Mouse (Mus musculus) intestine, embryonic 14.5 days (tissue): Measurements from ENCODE around the gene Ccl22. TPM values are rescaled to one million over a fixed set of nuclear protein-coding genes. Genes with fewer than 3 reads are reported as not detected.

Experiments
- ATAC-seq: fragments of 200-750 bp; cut with Nextera tagmentation; replicated peaks from 2 replicates; pipeline ENCODE4 v1.8.0; 2017; ENCODE audit warnings: low read depth, moderate number of reproducible peaks, moderate TSS enrichment, moderate library complexity; ENCODE audit not compliant: low FRiP score, low TSS enrichment
- DNase-seq: peaks from one replicate; pipeline ENCODE4 v3.0.0-alpha.2; 2018; ENCODE audit warnings: low spot score
- H3K27ac ChIP-seq: fragments of 300-500 bp; sonication (generic); 2 replicates; pipeline ENCODE4 v1.5.1; 2014; ENCODE audit warnings: low read depth, mild to moderate bottlenecking, control low read depth
- H3K27me3 ChIP-seq: fragments of 300-500 bp; sonication (generic); replicated peaks from 2 replicates; pipeline ENCODE4 v1.6.1; 2014; ENCODE audit warnings: low read length, control low read depth; ENCODE audit not compliant: control insufficient read depth, insufficient read depth
- H3K36me3 ChIP-seq: fragments of 300-500 bp; sonication (generic); 2 replicates; pipeline ENCODE4 v1.6.1; 2014; ENCODE audit warnings: low read length, control low read depth; ENCODE audit not compliant: control insufficient read depth, insufficient read depth
- H3K4me1 ChIP-seq: fragments of 300-500 bp; sonication (generic); replicated peaks from 2 replicates; pipeline ENCODE4 v1.6.1; 2014; ENCODE audit warnings: low read length, control low read depth, mixed read lengths; ENCODE audit not compliant: control insufficient read depth, insufficient read depth
- H3K4me2 ChIP-seq: fragments of 300-500 bp; sonication (generic); 2 replicates; pipeline ENCODE4 v1.6.1; 2014; ENCODE audit warnings: low read length
- H3K4me3 ChIP-seq: fragments of 300-500 bp; sonication (generic); 2 replicates; pipeline ENCODE4 v1.5.1; 2014; ENCODE audit warnings: low read depth, low read length, control low read depth, mixed read lengths
- H3K9ac ChIP-seq: fragments of 300-500 bp; sonication (generic); 2 replicates; pipeline ENCODE4 v1.6.1; 2014; ENCODE audit warnings: mild to moderate bottlenecking, low read length
- H3K9me3 ChIP-seq: fragments of 300-500 bp; sonication (generic); 2 replicates; pipeline ENCODE4 v1.6.1; 2016; ENCODE audit warnings: low read length, control low read depth; ENCODE audit not compliant: control insufficient read depth
- WGBS: fragments of 180-500 bp; shearing (Covaris S2); extraction: QIAGEN DNeasy Blood & Tissue Kit; methylation state at CpG from one replicate; pipeline ENCODE4 v1.1.7; 2014; 5-methylcytosine and 5-hydroxymethylcytosine counted together
- polyA plus RNA-seq: library from polyadenylated mRNA; unstranded; fragments of >200 nt; fragmentation: Nextera tagmentation; extraction: Ambion mirVana; gene quantifications from 2 replicates; pipeline ENCODE4 v1.2.1, GENCODE M21; 2014

Ccl22 gene
- polyA plus RNA-seq, 1 experiment from 2014 or later = not detected

- ATAC-seq (no peak), DNase-seq (no peak)
- H3K4me1 ChIP-seq = peaks cover 19% of the 10 kb centered on the region
- H3K4me2 ChIP-seq = no peak overlapping the region
- no peak overlapping the region for H3K9ac ChIP-seq
- H3K4me3 ChIP-seq = no peak overlapping the region
- 75% methylated on average over 10 of the region's 10 CpGs for WGBS
- H3K27me3 ChIP-seq = peaks cover 4% of the 10 kb centered on the region
- no peaks in the 10 kb centered on the region for H3K9me3 ChIP-seq
- H3K27ac ChIP-seq = peak overlapping the region; percentile 75
- H3K36me3 ChIP-seq = no peaks in the 10 kb centered on the region
These were observed 33.6 kb downstream of the Ccl22 start for GRCm38 (mm10) chr8:94778895-94779533.

DNA sequence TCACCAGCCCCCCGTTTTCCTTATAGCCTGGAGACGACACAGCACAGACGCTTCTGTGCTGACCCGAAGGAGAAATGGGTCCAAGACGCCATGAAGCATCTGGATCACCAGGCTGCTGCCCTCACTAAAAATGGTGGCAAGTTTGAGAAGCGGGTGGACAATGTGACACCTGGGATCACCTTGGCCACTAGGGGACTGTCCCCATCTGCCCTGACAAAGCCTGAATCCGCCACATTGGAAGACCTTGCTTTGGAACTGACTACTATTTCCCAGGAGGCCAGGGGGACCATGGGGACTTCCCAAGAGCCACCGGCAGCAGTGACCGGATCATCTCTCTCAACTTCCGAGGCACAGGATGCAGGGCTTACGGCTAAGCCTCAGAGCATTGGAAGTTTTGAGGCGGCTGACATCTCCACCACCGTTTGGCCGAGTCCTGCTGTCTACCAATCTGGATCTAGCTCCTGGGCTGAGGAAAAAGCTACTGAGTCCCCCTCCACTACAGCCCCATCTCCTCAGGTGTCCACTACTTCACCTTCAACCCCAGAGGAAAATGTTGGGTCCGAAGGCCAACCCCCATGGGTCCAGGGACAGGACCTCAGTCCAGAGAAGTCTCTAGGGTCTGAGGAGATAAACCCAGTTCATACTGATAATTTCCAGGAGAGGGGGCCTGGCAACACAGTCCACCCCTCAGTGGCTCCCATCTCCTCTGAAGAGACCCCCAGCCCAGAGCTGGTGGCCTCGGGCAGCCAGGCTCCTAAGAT, 34.3 kb downstream of the Ccl22 start:
- Histone ChIP-seq H3K4me3 (no peak overlapping the region), H3K4me2 (no peak overlapping the region), H3K4me1 (peaks cover 19% of the 10 kb centered on the region), H3K9ac (no peak overlapping the region), H3K36me3 (no peaks in the 10 kb centered on the region), H3K27ac (no peak overlapping the region), H3K27me3 (no peaks in the 10 kb centered on the region), H3K9me3 (no peaks in the 10 kb centered on the region)
- ATAC-seq (no peak), DNase-seq (no peak)
- WGBS = 96% methylated on average over 16 of the region's 16 CpGs

- Histone ChIP-seq H3K9ac (no peak overlapping the region), H3K27ac (no peak overlapping the region), H3K27me3 (no peaks in the 10 kb centered on the region), H3K4me2 (no peak overlapping the region), H3K4me1 (peaks cover 19% of the 10 kb centered on the region), H3K36me3 (no peaks in the 10 kb centered on the region), H3K9me3 (no peaks in the 10 kb centered on the region), H3K4me3 (no peak overlapping the region)
- WGBS = 80% methylated on average over 21 of the region's 21 CpGs
- DNase-seq = no peak
- no peak for ATAC-seq
These were observed 35.2 kb downstream of the Ccl22 start for GRCm38 (mm10) chr8:94780491-94781154.

- DNase-seq (peak; percentile 65), ATAC-seq (peak; percentile 26; the same call in 1 of the 2 replicates)
- Histone ChIP-seq H3K9ac (no peak overlapping the region), H3K4me1 (peaks cover 19% of the 10 kb centered on the region), H3K9me3 (no peaks in the 10 kb centered on the region), H3K27me3 (no peaks in the 10 kb centered on the region), H3K27ac (no peak overlapping the region), H3K4me2 (no peak overlapping the region), H3K4me3 (no peak overlapping the region), H3K36me3 (no peaks in the 10 kb centered on the region)
- WGBS = 55% methylated on average over 7 of the region's 7 CpGs
These were observed 35.9 kb downstream of the Ccl22 start for GRCm38 (mm10) chr8:94781155-94781837.

DNA sequence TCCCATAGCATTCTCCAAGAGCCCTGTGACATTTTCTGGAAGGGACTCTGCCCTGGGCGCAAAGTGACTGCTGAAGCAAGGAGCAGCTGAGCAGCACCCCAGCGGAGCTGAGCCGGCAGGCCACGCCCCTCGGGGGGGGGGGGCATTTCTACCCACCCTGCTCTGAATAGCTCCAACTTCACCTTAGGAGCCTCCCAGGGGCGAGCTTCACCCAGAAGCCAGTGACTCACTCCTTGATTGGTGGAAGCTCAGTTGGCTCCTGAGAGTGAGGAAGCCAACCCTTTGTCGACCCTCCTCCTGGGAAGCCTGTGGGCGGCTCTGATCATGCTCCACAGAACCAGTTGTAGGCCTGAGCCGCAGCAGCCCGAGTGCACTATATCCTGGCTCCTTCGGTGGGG, 36.4 kb downstream of the Ccl22 start:
- DNase-seq (peak; percentile 81), ATAC-seq (peak; percentile 74)
- 6% methylated on average over 11 of the region's 11 CpGs for WGBS

DNA sequence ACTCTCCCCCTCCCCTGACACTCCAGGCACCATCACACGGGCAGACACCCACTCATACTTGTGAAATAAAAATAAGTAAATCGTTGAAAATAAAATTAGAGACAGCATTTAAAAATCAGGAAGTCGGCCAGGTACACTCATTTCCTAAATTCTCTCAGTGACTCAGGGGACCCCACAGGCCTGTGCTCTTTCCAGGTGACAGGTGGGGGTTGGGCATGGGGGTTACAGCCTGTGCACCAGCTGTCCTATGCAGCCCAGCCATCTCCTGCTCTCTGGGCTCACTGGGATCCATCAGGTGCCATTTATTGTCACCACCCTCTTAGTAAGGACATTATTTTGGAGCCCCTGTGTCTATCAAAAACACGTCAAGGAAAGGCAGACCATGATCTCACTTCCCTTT, 38.5 kb downstream of the Ccl22 start:
- Histone ChIP-seq H3K4me3 (no peak overlapping the region), H3K27ac (no peak overlapping the region), H3K4me1 (peaks cover 10% of the 10 kb centered on the region), H3K36me3 (no peaks in the 10 kb centered on the region), H3K9me3 (no peaks in the 10 kb centered on the region), H3K4me2 (no peak overlapping the region), H3K27me3 (no peaks in the 10 kb centered on the region), H3K9ac (no peak overlapping the region)
- no peak for DNase-seq
- 76% methylated on average over 4 of the region's 4 CpGs for WGBS
- no peak for ATAC-seq

More for the DNA sequence above, 36.4 kb downstream of the Ccl22 start:
- H3K4me2 ChIP-seq = peak overlapping the region; percentile 23; the same call in 1 of the 2 replicates
- H3K4me3 ChIP-seq = no peak overlapping the region
- peaks cover 19% of the 10 kb centered on the region for H3K4me1 ChIP-seq
- no peak overlapping the region for H3K9ac ChIP-seq
- no peaks in the 10 kb centered on the region for H3K27me3 ChIP-seq
- no peaks in the 10 kb centered on the region for H3K36me3 ChIP-seq
- H3K9me3 ChIP-seq = no peaks in the 10 kb centered on the region
- peak overlapping the region; percentile 8; the same call in 1 of the 2 replicates for H3K27ac ChIP-seq

DNA sequence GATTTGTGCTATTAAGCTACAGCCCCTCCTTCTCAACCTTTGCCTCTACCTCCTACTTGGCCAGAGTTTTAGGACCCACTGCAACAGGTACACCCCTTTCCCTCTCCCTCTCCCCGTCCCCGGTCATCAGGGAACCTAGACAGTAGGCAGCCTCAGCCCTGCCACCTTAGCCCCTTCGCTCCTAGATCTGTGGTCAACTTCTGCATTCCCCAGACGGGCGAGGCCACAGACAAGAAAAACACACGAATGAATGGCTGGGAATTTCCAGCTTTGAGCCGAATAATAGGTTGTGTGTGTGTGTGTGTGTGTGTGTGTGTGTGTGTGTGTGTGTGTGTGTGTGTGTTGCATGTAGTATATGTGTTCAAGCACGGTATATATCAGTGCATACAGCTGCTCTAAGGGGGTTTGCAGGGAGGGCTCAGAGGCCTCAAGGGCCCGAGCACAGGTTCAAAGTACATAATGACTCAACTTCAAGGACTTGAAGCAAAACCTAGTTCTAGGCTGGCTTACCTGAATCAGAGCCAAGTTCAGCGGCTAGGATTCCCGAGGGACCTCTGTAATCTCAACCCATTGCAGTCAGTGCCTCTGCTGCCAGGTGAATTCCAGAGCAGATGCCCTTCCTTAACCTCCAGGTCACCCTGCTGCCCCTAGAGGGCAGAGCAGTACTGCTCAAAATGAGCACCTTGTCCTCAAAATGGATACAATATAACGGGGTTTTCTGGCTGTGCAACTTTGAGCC, 40.0 kb downstream of the Ccl22 start:
- WGBS = 55% methylated on average over 12 of the region's 12 CpGs
- ATAC-seq (no peak; the same call in 1 of the 2 replicates), DNase-seq (no peak)
- no peaks in the 10 kb centered on the region for H3K36me3 ChIP-seq
- no peaks in the 10 kb centered on the region for H3K27me3 ChIP-seq
- no peaks in the 10 kb centered on the region for H3K9me3 ChIP-seq
- H3K27ac ChIP-seq = no peak overlapping the region; the same call in 1 of the 2 replicates
- H3K4me3 ChIP-seq = no peak overlapping the region
- no peak overlapping the region for H3K9ac ChIP-seq
- H3K4me1 ChIP-seq = peaks cover 7% of the 10 kb centered on the region
- H3K4me2 ChIP-seq = no peak overlapping the region
